Comparison of ENCODE assay signal across 15 mouse cellular contexts in genomic region chr10:19192221-19192620, GRCm38 (mm10).
A peak's percentile ranks its signal among the peaks of the same experiment; 100 is the strongest.
DNase-seq lines count a peak whose midpoint lies in the region; ATAC-seq and TF ChIP-seq lines count a peak whose summit lies in the region.
"Had no signal": no experiment of that assay in that cellular context is flagged by ENCODE, and none has a peak within 500 bp of the region (broad histone marks: within the 10 kb centered on the region; RNA-seq: fewer than 3 reads in every experiment).

No protein-coding gene starts in this region.

- no peaks in the 10 kb centered on the region for H3K9me3 ChIP-seq in heart, embryonic 15.5 days (replicated peaks)
- no peaks in the 10 kb centered on the region for H3K9me3 ChIP-seq in heart, embryonic 11.5 days (replicated peaks; ENCODE audit: control insufficient read depth, low read length)
- no peaks in the 10 kb centered on the region for H3K9me3 ChIP-seq in heart, postnatal 0 days (replicated peaks; ENCODE audit: control insufficient read depth, low read length)
- H3K9me3 ChIP-seq in forebrain, embryonic 16.5 days (ENCODE audit: control insufficient read depth, low read length): no peaks in the 10 kb centered on the region
- H3K9me3 ChIP-seq: embryonic facial prominence, embryonic 12.5 days; liver, embryonic 15.5 days had no signal

- no peaks in the 10 kb centered on the region for H3K36me3 ChIP-seq in heart, embryonic 15.5 days
- H3K36me3 ChIP-seq in heart, embryonic 11.5 days (ENCODE audit: control insufficient read depth, insufficient read depth, low read length): no peaks in the 10 kb centered on the region
- no peaks in the 10 kb centered on the region for H3K36me3 ChIP-seq in heart, postnatal 0 days (replicated peaks; ENCODE audit: control insufficient read depth, insufficient read depth, low read length)
- H3K36me3 ChIP-seq in forebrain, embryonic 16.5 days (ENCODE audit: control insufficient read depth, insufficient read depth): no peaks in the 10 kb centered on the region
- H3K36me3 ChIP-seq: embryonic facial prominence, embryonic 12.5 days; liver, embryonic 15.5 days had no signal

- 0 out of 2 replicates have a peak, but pooled peaks cover 2% of the 10 kb centered on the region for H3K27me3 ChIP-seq in heart, embryonic 15.5 days
- peaks cover 2% of the 10 kb centered on the region; the same call in 1 of the 2 replicates for H3K27me3 ChIP-seq in heart, embryonic 11.5 days (ENCODE audit: control insufficient read depth, insufficient read depth, low read length)
- no peaks in the 10 kb centered on the region for H3K27me3 ChIP-seq in heart, postnatal 0 days (ENCODE audit: control insufficient read depth, insufficient read depth, low read length)
- H3K27me3 ChIP-seq in forebrain, embryonic 16.5 days (replicated peaks; ENCODE audit: control insufficient read depth, insufficient read depth, low read length): peaks cover 5% of the 10 kb centered on the region; the same call in 1 of the 2 replicates
- H3K27me3 ChIP-seq: liver, embryonic 15.5 days had no signal

- TF ChIP-seq POLR2A in lung, adult 2 months (IDR thresholded peaks at IDR 0.05; ENCODE audit: borderline replicate concordance, extremely low read depth, low read depth, low read length): no peak

- H3K27ac ChIP-seq in heart, embryonic 15.5 days: 0 out of 2 replicates have a peak overlapping the region, but pooled peaks have one; percentile 31
- no peak overlapping the region for H3K27ac ChIP-seq in heart, embryonic 11.5 days (ENCODE audit: low read depth, low read length)
- H3K27ac ChIP-seq in heart, postnatal 0 days (ENCODE audit: low read depth): no peak overlapping the region
- H3K27ac ChIP-seq in forebrain, embryonic 16.5 days (ENCODE audit: low read length): no peak overlapping the region
- H3K27ac ChIP-seq: embryonic facial prominence, embryonic 12.5 days; heart, adult 2 months; liver, embryonic 15.5 days had no signal

- H3K9ac ChIP-seq in heart, embryonic 15.5 days: no peak overlapping the region
- H3K9ac ChIP-seq in heart, embryonic 11.5 days (ENCODE audit: low read depth, low read length): no peak overlapping the region
- no peak overlapping the region for H3K9ac ChIP-seq in heart, postnatal 0 days (replicated peaks; ENCODE audit: low read depth, low read length)
- H3K9ac ChIP-seq in forebrain, embryonic 16.5 days (replicated peaks; ENCODE audit: low read depth, low read length): no peak overlapping the region
- H3K9ac ChIP-seq: embryonic facial prominence, embryonic 12.5 days; forebrain, postnatal 0 days; liver, embryonic 15.5 days had no signal

- DNase-seq in CD8-positive naive resting alpha-beta T cell, adult 2 months (ENCODE audit: low read depth in 2 of 2, low spot score in 2 of 2): peak; percentile 54 to 56
- DNase-seq in heart, postnatal 0 days (ENCODE audit: low spot score): no peak
- DNase-seq in thymus, postnatal 0 days (ENCODE audit: low spot score): peak; percentile 39
- DNase-seq in lung, adult 2 months: no peak
- no peak for DNase-seq in layer of hippocampus, adult 8-10 months (ENCODE audit: low spot score in 2 of 2)
- DNase-seq: cerebellum, adult 2 months; forebrain, postnatal 0 days; lung, postnatal 4 days; right cerebral cortex, postnatal 25 days had no signal

- 0 out of 2 replicates have a peak, but pooled peaks cover 5% of the 10 kb centered on the region for H3K4me1 ChIP-seq in heart, embryonic 15.5 days (replicated peaks)
- H3K4me1 ChIP-seq in heart, embryonic 11.5 days (ENCODE audit: control insufficient read depth, insufficient read depth, low read length): 0 out of 2 replicates have a peak, but pooled peaks cover 4% of the 10 kb centered on the region
- no peaks in the 10 kb centered on the region for H3K4me1 ChIP-seq in heart, postnatal 0 days (ENCODE audit: control insufficient read depth, insufficient read depth)
- peaks cover 2% of the 10 kb centered on the region; the same call in 1 of the 2 replicates for H3K4me1 ChIP-seq in lung, adult 2 months (ENCODE audit: control insufficient read depth, insufficient read depth, low read length)
- no peaks in the 10 kb centered on the region for H3K4me1 ChIP-seq in forebrain, embryonic 16.5 days (replicated peaks; ENCODE audit: control insufficient read depth, insufficient read depth, low read length)

- WGBS in heart, embryonic 15.5 days: 7% methylated on average over 1 of the region's 1 CpGs
- WGBS in heart, embryonic 11.5 days (ENCODE audit: insufficient replicate concordance): 10% methylated on average over 1 of the region's 1 CpGs
- 25% methylated on average over 1 of the region's 1 CpGs for WGBS in heart, postnatal 0 days
- 13% methylated on average over 1 of the region's 1 CpGs for WGBS in lung, adult 2 months
- 27% methylated on average over 1 of the region's 1 CpGs for WGBS in forebrain, embryonic 16.5 days

- no peak for ATAC-seq in heart, embryonic 15.5 days (replicated peaks; ENCODE audit: insufficient number of reproducible peaks, insufficient read depth, low FRiP score, low read depth)
- ATAC-seq in heart, embryonic 11.5 days (replicated peaks; ENCODE audit: insufficient number of reproducible peaks, low FRiP score, low TSS enrichment): no peak
- ATAC-seq in heart, postnatal 0 days (ENCODE audit: insufficient read depth, low read depth): 0 out of 2 replicates have a peak, but pooled peaks have one; percentile 30
- ATAC-seq in forebrain, embryonic 16.5 days: no peak
- ATAC-seq: forebrain, postnatal 0 days had no signal

- H3K4me3 ChIP-seq in heart, embryonic 15.5 days: no peak overlapping the region
- no peak overlapping the region for H3K4me3 ChIP-seq in heart, embryonic 11.5 days (ENCODE audit: low read depth, low read length)
- H3K4me3 ChIP-seq in heart, postnatal 0 days (ENCODE audit: low read depth, low read length): no peak overlapping the region
- no peak overlapping the region for H3K4me3 ChIP-seq in lung, adult 2 months (replicated peaks; ENCODE audit: extremely low read depth, low read depth, low read length)
- no peak overlapping the region for H3K4me3 ChIP-seq in forebrain, embryonic 16.5 days (replicated peaks; ENCODE audit: low read length)
- H3K4me3 ChIP-seq: embryonic facial prominence, embryonic 12.5 days; heart, adult 2 months; liver, embryonic 15.5 days had no signal

- no peak for TF ChIP-seq EP300 in heart, postnatal 0 days (IDR thresholded peaks at IDR 0.05; ENCODE audit: low read depth)

- no peak for TF ChIP-seq CTCF in heart, postnatal 0 days (IDR thresholded peaks at IDR 0.05; ENCODE audit: low read depth)
- TF ChIP-seq CTCF in lung, adult 2 months (IDR thresholded peaks at IDR 0.05; ENCODE audit: insufficient read depth, low read length): no peak

- H3K4me2 ChIP-seq in heart, embryonic 15.5 days: no peak overlapping the region
- no peak overlapping the region for H3K4me2 ChIP-seq in heart, embryonic 11.5 days
- no peak overlapping the region for H3K4me2 ChIP-seq in heart, postnatal 0 days (ENCODE audit: low read depth, low read length)
- H3K4me2 ChIP-seq in forebrain, embryonic 16.5 days (ENCODE audit: low read length): no peak overlapping the region
- H3K4me2 ChIP-seq: embryonic facial prominence, embryonic 12.5 days; liver, embryonic 15.5 days had no signal

Comparison
In these comparisons a context has a peak if more than half of its experiments do, and no peak if none do; other contexts are left out.
1. DNase-seq: peak in CD8-positive naive resting alpha-beta T cell, adult 2 months (2 of 2) and thymus, postnatal 0 days (single experiment); none in heart, postnatal 0 days (single experiment), lung, adult 2 months (single experiment) and layer of hippocampus, adult 8-10 months (0 of 2).